Mouse (Mus musculus): ENCODE measurements around the gene Arhgap10. TPM values are rescaled to one million over a fixed set of nuclear protein-coding genes. Genes with fewer than 3 reads are reported as not detected.
"Not testable (repeated sequence)": the region's sequence is repeated elsewhere in the genome, so short reads cannot be mapped to it uniquely, and the experiment has no call there.

Gene Arhgap10
- total and polyA plus RNA-seq, 2 experiments from 2014 or later, result 4.2 to 5.2 TPM

- WGBS, result 57% methylated on average over 9 of the region's 9 CpGs
- no peak overlapping the region for H3K9ac ChIP-seq (replicated peaks; ENCODE audit: low read length)
- ATAC-seq (no peak), DNase-seq (ENCODE audit: low spot score) (no peak)
- H3K27me3 ChIP-seq (ENCODE audit: insufficient read depth, low read length), result no peaks in the 10 kb centered on the region
- no peaks in the 10 kb centered on the region for H3K36me3 ChIP-seq (ENCODE audit: insufficient read depth, low read length)
- no peak for TF ChIP-seq CTCF (IDR thresholded peaks at IDR 0.05; ENCODE audit: low read depth)
- H3K9me3 ChIP-seq (ENCODE audit: low read length), result no peaks in the 10 kb centered on the region
- no peaks in the 10 kb centered on the region for H3K4me1 ChIP-seq (ENCODE audit: insufficient read depth, low read length)
- H3K4me3 ChIP-seq (ENCODE audit: low read length), result no peak overlapping the region
- no peak overlapping the region for H3K27ac ChIP-seq
- H3K4me2 ChIP-seq (ENCODE audit: low read depth, low read length), result no peak overlapping the region
Measured at GRCm38 (mm10) chr8:77330304-77330703, 187.4 kb downstream of the Arhgap10 start.

- H3K36me3 ChIP-seq (ENCODE audit: insufficient read depth, low read length), result no peaks in the 10 kb centered on the region
- DNase-seq (ENCODE audit: low spot score), result no peak
- no peaks in the 10 kb centered on the region for H3K4me1 ChIP-seq (ENCODE audit: insufficient read depth, low read length)
- H3K9me3 ChIP-seq (ENCODE audit: low read length), result no peaks in the 10 kb centered on the region
- H3K4me3 ChIP-seq (ENCODE audit: low read length), result no peak overlapping the region
- 77% methylated on average over 4 of the region's 4 CpGs for WGBS
- no peak overlapping the region for H3K9ac ChIP-seq (replicated peaks; ENCODE audit: low read length)
- H3K27ac ChIP-seq, result no peak overlapping the region
- no peak for ATAC-seq
- no peak overlapping the region for H3K4me2 ChIP-seq (ENCODE audit: low read depth, low read length)
- no peak for TF ChIP-seq CTCF (IDR thresholded peaks at IDR 0.05; ENCODE audit: low read depth)
- no peaks in the 10 kb centered on the region for H3K27me3 ChIP-seq (ENCODE audit: insufficient read depth, low read length)
Measured at GRCm38 (mm10) chr8:77329783-77330182, 188.0 kb downstream of the Arhgap10 start.

GRCm38 (mm10) chr8:77328473-77328872 is 189.3 kb downstream of the Arhgap10 start:
- no peak overlapping the region for H3K4me2 ChIP-seq (ENCODE audit: low read depth, low read length)
- H3K27me3 ChIP-seq (ENCODE audit: insufficient read depth, low read length), result no peaks in the 10 kb centered on the region
- no peaks in the 10 kb centered on the region for H3K36me3 ChIP-seq (ENCODE audit: insufficient read depth, low read length)
- H3K4me1 ChIP-seq (ENCODE audit: insufficient read depth, low read length), result no peaks in the 10 kb centered on the region
- H3K9ac ChIP-seq (replicated peaks; ENCODE audit: low read length), result no peak overlapping the region
- WGBS, result 92% methylated on average over 8 of the region's 8 CpGs
- DNase-seq (ENCODE audit: low spot score) (no peak), ATAC-seq (no peak)
- TF ChIP-seq CTCF (IDR thresholded peaks at IDR 0.05; ENCODE audit: low read depth), result no peak
- H3K4me3 ChIP-seq (ENCODE audit: low read length), result no peak overlapping the region
- H3K27ac ChIP-seq, result no peak overlapping the region
- H3K9me3 ChIP-seq (ENCODE audit: low read length), result no peaks in the 10 kb centered on the region

DNA sequence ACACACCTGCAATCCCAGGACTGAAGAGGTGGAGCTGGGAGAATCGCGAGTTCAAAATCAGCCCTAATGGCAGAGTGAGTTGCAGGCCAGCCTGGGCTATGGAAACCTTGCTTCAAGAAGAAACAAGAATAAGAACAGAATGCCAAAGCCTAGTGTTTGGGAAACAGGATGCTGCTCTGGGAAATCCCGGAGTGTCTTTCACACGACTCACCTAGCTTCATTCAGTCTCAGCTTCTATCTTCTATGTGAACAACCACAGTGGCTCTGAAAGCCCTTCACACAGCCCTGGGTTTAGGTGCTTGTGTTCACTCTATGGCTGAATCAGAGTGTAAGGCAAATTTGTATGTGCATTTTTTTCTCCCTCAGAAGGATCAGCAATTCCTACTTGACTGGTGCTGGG is 190.4 kb downstream of the Arhgap10 start:
- DNase-seq (ENCODE audit: low spot score), result no peak
- WGBS, result 92% methylated on average over 4 of the region's 4 CpGs
- H3K4me1 ChIP-seq (ENCODE audit: insufficient read depth, low read length), result no peaks in the 10 kb centered on the region

DNA sequence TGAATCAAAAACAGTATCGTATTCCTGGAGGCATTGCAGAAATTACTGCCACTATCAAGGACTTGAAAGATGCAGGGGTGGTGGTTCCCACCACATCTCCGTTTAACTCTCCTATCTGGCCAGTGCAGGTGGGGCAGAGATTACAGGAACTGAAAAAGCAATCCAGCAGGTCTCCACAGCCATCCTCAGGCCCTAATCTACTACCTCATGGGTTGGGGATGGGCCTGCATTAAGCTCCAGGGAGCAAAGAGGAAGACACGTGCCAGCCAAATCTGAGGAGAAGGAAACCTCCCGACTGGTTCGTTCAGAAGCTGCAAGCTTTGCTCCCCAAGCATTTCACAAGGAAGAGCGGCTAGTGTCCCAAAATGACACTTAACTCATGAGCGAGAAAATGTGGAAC is 195.0 kb downstream of the Arhgap10 start:
- not testable (repeated sequence) for H3K27me3 ChIP-seq (ENCODE audit: insufficient read depth, low read length); H3K4me2 ChIP-seq (ENCODE audit: low read depth, low read length); H3K4me3 ChIP-seq (ENCODE audit: low read length); H3K9ac ChIP-seq (replicated peaks; ENCODE audit: low read length); ATAC-seq; H3K9me3 ChIP-seq (ENCODE audit: low read length); H3K27ac ChIP-seq; H3K36me3 ChIP-seq (ENCODE audit: insufficient read depth, low read length); DNase-seq (ENCODE audit: low spot score); H3K4me1 ChIP-seq (ENCODE audit: insufficient read depth, low read length)
- WGBS, result 87% methylated on average over 6 of the region's 7 CpGs

More for the DNA sequence above, 190.4 kb downstream of the Arhgap10 start:
- Histone ChIP-seq H3K4me3 (ENCODE audit: low read length) (no peak overlapping the region), H3K36me3 (ENCODE audit: insufficient read depth, low read length) (no peaks in the 10 kb centered on the region), H3K9me3 (ENCODE audit: low read length) (no peaks in the 10 kb centered on the region), H3K27me3 (ENCODE audit: insufficient read depth, low read length) (no peaks in the 10 kb centered on the region), H3K9ac (replicated peaks; ENCODE audit: low read length) (no peak overlapping the region), H3K4me2 (ENCODE audit: low read depth, low read length) (no peak overlapping the region), H3K27ac (no peak overlapping the region)
- no peak for TF ChIP-seq CTCF (IDR thresholded peaks at IDR 0.05; ENCODE audit: low read depth)
- no peak for ATAC-seq

DNA sequence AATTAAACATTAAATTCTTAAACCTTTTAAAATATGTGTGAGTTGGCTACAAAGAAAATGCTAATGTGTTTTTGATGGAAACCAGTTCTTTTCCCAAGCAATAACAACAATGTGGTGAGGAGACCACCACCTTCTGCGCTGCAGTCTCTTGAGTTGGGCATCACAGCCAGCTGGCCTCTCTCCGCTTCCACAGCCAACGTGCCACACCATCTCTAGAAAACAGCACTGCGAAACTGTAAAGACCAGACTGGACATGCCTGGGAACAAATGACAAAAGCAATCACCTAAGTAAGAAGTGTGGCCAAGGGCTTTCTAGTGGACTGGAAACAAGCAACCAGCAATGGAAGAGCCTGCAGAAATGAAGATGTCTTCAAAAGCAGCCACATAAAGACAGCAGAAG is 195.9 kb downstream of the Arhgap10 start:
- H3K9ac ChIP-seq (replicated peaks; ENCODE audit: low read length), result no peak overlapping the region
- no peaks in the 10 kb centered on the region for H3K36me3 ChIP-seq (ENCODE audit: insufficient read depth, low read length)
- ATAC-seq (no peak), DNase-seq (ENCODE audit: low spot score) (no peak)
- no peak overlapping the region for H3K4me2 ChIP-seq (ENCODE audit: low read depth, low read length)
- no peaks in the 10 kb centered on the region for H3K27me3 ChIP-seq (ENCODE audit: insufficient read depth, low read length)
- no peaks in the 10 kb centered on the region for H3K9me3 ChIP-seq (ENCODE audit: low read length)
- no peak overlapping the region for H3K4me3 ChIP-seq (ENCODE audit: low read length)
- no peaks in the 10 kb centered on the region for H3K4me1 ChIP-seq (ENCODE audit: insufficient read depth, low read length)
- no peak overlapping the region for H3K27ac ChIP-seq
- no peak for TF ChIP-seq CTCF (IDR thresholded peaks at IDR 0.05; ENCODE audit: low read depth)
- 95% methylated on average over 4 of the region's 4 CpGs for WGBS

- no peak overlapping the region for H3K9ac ChIP-seq (replicated peaks; ENCODE audit: low read length)
- no peak overlapping the region for H3K4me3 ChIP-seq (ENCODE audit: low read length)
- no peaks in the 10 kb centered on the region for H3K9me3 ChIP-seq (ENCODE audit: low read length)
- no peak for TF ChIP-seq CTCF (IDR thresholded peaks at IDR 0.05; ENCODE audit: low read depth)
- no peak for DNase-seq (ENCODE audit: low spot score)
- no peaks in the 10 kb centered on the region for H3K27me3 ChIP-seq (ENCODE audit: insufficient read depth, low read length)
- no peaks in the 10 kb centered on the region for H3K36me3 ChIP-seq (ENCODE audit: insufficient read depth, low read length)
- no peak overlapping the region for H3K27ac ChIP-seq
- ATAC-seq, result no peak
- H3K4me1 ChIP-seq (ENCODE audit: insufficient read depth, low read length), result peaks cover 4% of the 10 kb centered on the region
- WGBS, result 68% methylated on average over 9 of the region's 9 CpGs
- H3K4me2 ChIP-seq (ENCODE audit: low read depth, low read length), result no peak overlapping the region
Measured at GRCm38 (mm10) chr8:77318590-77318989, 199.2 kb downstream of the Arhgap10 start.
